Mouse (Mus musculus) liver, embryonic 15.5 days (tissue): ENCODE measurements around the gene Mtrf1l. TPM values are rescaled to one million over a fixed set of nuclear protein-coding genes. Genes with fewer than 3 reads are reported as not detected.

Source experiments
- ATAC-seq: fragments of 200-750 bp; cut with Nextera tagmentation; 2 replicates; pipeline ENCODE4 v1.8.0; 2017; ENCODE audit warnings: moderate number of reproducible peaks, mild to moderate bottlenecking, moderate library complexity; ENCODE audit not compliant: insufficient read depth
- H3K27ac ChIP-seq: fragments of 300-500 bp; sonication (generic); replicated peaks from 2 replicates; pipeline ENCODE4 v1.5.1; 2015; ENCODE audit warnings: mild to moderate bottlenecking, inconsistent platforms
- H3K27me3 ChIP-seq: fragments of 300-500 bp; sonication (generic); 2 replicates; pipeline ENCODE4 v1.6.1; 2015; ENCODE audit warnings: mild to moderate bottlenecking, inconsistent platforms
- H3K36me3 ChIP-seq: fragments of 300-500 bp; sonication (generic); replicated peaks from 2 replicates; pipeline ENCODE4 v1.6.1; 2015; ENCODE audit warnings: moderate library complexity, mild to moderate bottlenecking, inconsistent platforms
- H3K4me1 ChIP-seq: fragments of 300-500 bp; sonication (generic); replicated peaks from 2 replicates; pipeline ENCODE4 v1.6.1; 2015; ENCODE audit warnings: inconsistent platforms
- H3K4me2 ChIP-seq: fragments of 300-500 bp; sonication (generic); 2 replicates; pipeline ENCODE4 v1.6.1; 2015; ENCODE audit warnings: moderate library complexity, mild to moderate bottlenecking, inconsistent platforms
- H3K4me3 ChIP-seq: fragments of 300-500 bp; sonication (generic); replicated peaks from 2 replicates; pipeline ENCODE4 v1.5.1; 2015; ENCODE audit warnings: mild to moderate bottlenecking, inconsistent platforms
- H3K9ac ChIP-seq: fragments of 300-500 bp; sonication (generic); 2 replicates; pipeline ENCODE4 v1.6.1; 2015; ENCODE audit warnings: moderate library complexity, mild to moderate bottlenecking, inconsistent platforms
- H3K9me3 ChIP-seq: fragments of 300-500 bp; sonication (generic); replicated peaks from 2 replicates; pipeline ENCODE4 v1.6.1; 2016; ENCODE audit warnings: inconsistent platforms
- WGBS: fragments of 180-500 bp; shearing (Covaris S2); methylation state at CpG from one replicate; pipeline ENCODE4 v1.1.7; 2015; ENCODE audit warnings: mixed read lengths; ENCODE audit not compliant: insufficient replicate concordance; 5-methylcytosine and 5-hydroxymethylcytosine counted together
- polyA plus RNA-seq: library from polyadenylated mRNA; unstranded; fragments of >200 nt; fragmentation: Nextera tagmentation; extraction: Ambion mirVana; gene quantifications from 2 replicates; pipeline ENCODE4 v1.2.1, GENCODE M21; 2015

The Mtrf1l gene
- polyA plus RNA-seq, 1 experiment from 2014 or later = 6.0 TPM

GRCm38 (mm10) chr10:5804691-5805156, 19.0 kb downstream of the Mtrf1l start:
- no peaks in the 10 kb centered on the region for H3K9me3 ChIP-seq
- H3K36me3 ChIP-seq = peaks cover 42% of the 10 kb centered on the region
- peak overlapping the region; percentile 91 for H3K9ac ChIP-seq
- peak; percentile 1; the same call in 1 of the 2 replicates for ATAC-seq
- H3K27ac ChIP-seq = peak overlapping the region; percentile 95
- peak overlapping the region; percentile 76 for H3K4me2 ChIP-seq
- peaks cover 44% of the 10 kb centered on the region for H3K4me1 ChIP-seq
- WGBS = 0% methylated on average over 24 of the region's 24 CpGs
- peak overlapping the region; percentile 93 for H3K4me3 ChIP-seq
- H3K27me3 ChIP-seq = no peaks in the 10 kb centered on the region

- H3K4me1 ChIP-seq = peaks cover 44% of the 10 kb centered on the region
Measured at GRCm38 (mm10) chr10:5803739-5804138, 20.0 kb downstream of the Mtrf1l start.

DNA sequence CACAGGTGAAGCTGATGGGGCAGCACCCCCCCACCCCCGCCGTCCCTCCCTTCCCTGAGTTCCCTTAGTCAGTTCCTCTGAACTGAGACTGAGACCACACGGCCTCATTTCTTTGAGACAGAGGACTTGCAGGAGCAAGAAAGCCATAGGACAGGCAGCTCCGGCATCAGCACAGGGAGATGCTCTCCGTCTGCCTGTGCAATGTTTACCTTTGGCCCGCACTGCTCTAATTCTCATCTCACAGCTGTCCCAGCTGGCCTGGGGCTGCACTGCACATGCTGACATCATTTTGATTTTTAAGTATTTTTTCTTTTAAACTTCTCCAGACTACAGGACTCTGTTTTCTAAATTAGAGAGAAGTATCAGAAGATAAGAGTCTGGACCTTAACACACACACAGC, 20.8 kb downstream of the Mtrf1l start:
- Histone ChIP-seq H3K4me1 (peaks cover 42% of the 10 kb centered on the region), H3K4me2 (peak overlapping the region; percentile 85), H3K27me3 (no peaks in the 10 kb centered on the region), H3K9me3 (no peaks in the 10 kb centered on the region), H3K27ac (peak overlapping the region; percentile 35), H3K36me3 (peaks cover 57% of the 10 kb centered on the region), H3K4me3 (peak overlapping the region; percentile 93), H3K9ac (peak overlapping the region; percentile 55)
- 21% methylated on average over 6 of the region's 6 CpGs for WGBS
- ATAC-seq = no peak

More at GRCm38 (mm10) chr10:5803739-5804138, 20.0 kb downstream of the Mtrf1l start:
- ATAC-seq = no peak
- Histone ChIP-seq H3K4me3 (peak overlapping the region; percentile 93), H3K9ac (peak overlapping the region; percentile 55), H3K27me3 (no peaks in the 10 kb centered on the region), H3K9me3 (no peaks in the 10 kb centered on the region), H3K27ac (peak overlapping the region; percentile 57), H3K36me3 (peaks cover 49% of the 10 kb centered on the region), H3K4me2 (peak overlapping the region; percentile 85)
- 0% methylated on average over 1 of the region's 1 CpGs for WGBS

- Histone ChIP-seq H3K27ac (no peak overlapping the region), H3K4me3 (no peak overlapping the region), H3K4me1 (peaks cover 25% of the 10 kb centered on the region), H3K4me2 (peak overlapping the region; percentile 85; the same call in 1 of the 2 replicates), H3K9me3 (no peaks in the 10 kb centered on the region), H3K36me3 (peaks cover 66% of the 10 kb centered on the region), H3K27me3 (no peaks in the 10 kb centered on the region), H3K9ac (no peak overlapping the region)
- WGBS = 90% methylated on average over 1 of the region's 1 CpGs
- no peak for ATAC-seq
Measured at GRCm38 (mm10) chr10:5800490-5800889, 23.2 kb downstream of the Mtrf1l start.

DNA sequence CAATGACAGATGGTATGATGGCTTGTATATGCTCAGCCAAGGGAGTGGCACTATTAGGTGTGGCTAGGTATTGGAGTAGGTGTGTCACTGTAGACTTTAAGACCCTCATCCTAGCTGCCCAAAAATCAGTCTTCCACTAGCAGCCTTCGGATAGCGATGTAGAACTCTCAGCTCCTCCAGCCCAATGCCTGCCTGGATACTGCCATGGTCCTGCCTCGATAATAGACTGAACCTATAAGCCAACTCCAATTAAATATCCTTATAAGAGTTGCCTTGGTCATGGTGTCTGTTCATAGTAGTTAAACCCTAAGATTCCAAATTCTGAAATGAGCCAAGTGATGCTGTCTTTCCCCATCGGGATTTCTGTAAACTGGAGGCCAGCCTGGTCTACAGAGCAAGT, 25.6 kb downstream of the Mtrf1l start:
- no peak for ATAC-seq

GRCm38 (mm10) chr10:5790657-5791056, 33.1 kb downstream of the Mtrf1l start:
- WGBS = 17% methylated on average over 12 of the region's 12 CpGs
- ATAC-seq = no peak
- no peak overlapping the region for H3K4me2 ChIP-seq
- H3K9ac ChIP-seq = no peak overlapping the region
- no peak overlapping the region for H3K4me3 ChIP-seq
- no peak overlapping the region for H3K27ac ChIP-seq
- H3K36me3 ChIP-seq = no peaks in the 10 kb centered on the region
- no peaks in the 10 kb centered on the region for H3K9me3 ChIP-seq
- peaks cover 11% of the 10 kb centered on the region; the same call in 1 of the 2 replicates for H3K27me3 ChIP-seq
- H3K4me1 ChIP-seq = no peaks in the 10 kb centered on the region

More for the DNA sequence above, 25.6 kb downstream of the Mtrf1l start:
- Histone ChIP-seq H3K4me3 (no peak overlapping the region), H3K27ac (no peak overlapping the region), H3K27me3 (no peaks in the 10 kb centered on the region), H3K9me3 (no peaks in the 10 kb centered on the region), H3K36me3 (peaks cover 58% of the 10 kb centered on the region), H3K4me1 (peaks cover 25% of the 10 kb centered on the region), H3K9ac (no peak overlapping the region), H3K4me2 (no peak overlapping the region)
- 79% methylated on average over 4 of the region's 4 CpGs for WGBS

DNA sequence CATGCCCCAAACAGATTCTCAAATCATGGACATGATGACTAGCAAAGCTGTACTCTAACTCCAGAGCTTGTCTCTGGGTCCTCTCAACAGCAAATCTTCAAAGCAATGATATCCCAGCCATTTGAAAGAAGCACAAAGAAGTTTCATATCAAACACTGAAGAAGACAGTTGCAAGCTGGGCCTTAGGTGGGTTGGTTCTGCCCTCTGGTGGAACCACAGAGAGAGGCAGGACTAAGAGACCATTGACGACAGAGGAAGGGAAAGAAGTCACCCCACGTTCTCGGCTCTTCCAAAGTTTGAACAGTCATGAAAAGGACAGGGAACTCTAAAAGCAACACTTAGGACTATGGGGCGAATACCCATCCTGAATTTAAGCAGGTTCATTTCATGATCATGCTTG, 36.8 kb downstream of the Mtrf1l start:
- Histone ChIP-seq H3K4me3 (no peak overlapping the region), H3K27me3 (peaks cover 11% of the 10 kb centered on the region; the same call in 1 of the 2 replicates), H3K36me3 (no peaks in the 10 kb centered on the region), H3K9ac (no peak overlapping the region), H3K4me1 (no peaks in the 10 kb centered on the region), H3K4me2 (no peak overlapping the region), H3K9me3 (no peaks in the 10 kb centered on the region), H3K27ac (no peak overlapping the region)
- ATAC-seq = no peak
- WGBS = 11% methylated on average over 4 of the region's 4 CpGs

Other genes with a start within 250 kb of the Mtrf1l start
- gene Myct1, start 230.1 kb downstream of the Mtrf1l start, polyA plus RNA-seq = 1.9 TPM in 2 replicates
- gene Vip, start 184.7 kb downstream of the Mtrf1l start, polyA plus RNA-seq = 0.07 and 0.22 TPM in 2 replicates
- gene Fbxo5, start 18.3 kb downstream of the Mtrf1l start, polyA plus RNA-seq = 82.7 and 89.3 TPM in 2 replicates
- 0.03 TPM in 1 of 2 replicates, not detected in the other for gene Rgs17, start 98.5 kb upstream of the Mtrf1l start, polyA plus RNA-seq